Mouse (Mus musculus) erythroblast, embryonic 14.5 days (primary cell): ENCODE results near the gene Cdc25b. TPM values are rescaled to one million over a fixed set of nuclear protein-coding genes. Genes with fewer than 3 reads are reported as not detected.
A peak's percentile ranks its signal among the peaks of the same experiment; 100 is the strongest.

ENCODE experiments used
- H3K27me3 ChIP-seq: 2 replicates; pipeline ENCODE4 v1.6.1; 2012; ENCODE audit warnings: inconsistent platforms; ENCODE audit not compliant: control insufficient read depth
- H3K36me3 ChIP-seq: 2 replicates; pipeline ENCODE4 v1.6.1; 2012; ENCODE audit warnings: mild to moderate bottlenecking, inconsistent platforms; ENCODE audit not compliant: control insufficient read depth
- H3K4me1 ChIP-seq: 2 replicates; pipeline ENCODE4 v1.6.1; 2012; ENCODE audit warnings: inconsistent platforms; ENCODE audit not compliant: control insufficient read depth
- H3K4me3 ChIP-seq: replicated peaks from 2 replicates; pipeline ENCODE3; 2012; ENCODE audit warnings: moderate library complexity, mild to moderate bottlenecking, inconsistent platforms
- H3K9me3 ChIP-seq: 2 replicates; pipeline ENCODE4 v1.6.1; 2012; ENCODE audit warnings: low read length, inconsistent platforms, mixed read lengths; ENCODE audit not compliant: control insufficient read depth
- GATA1 ChIP-seq: IDR thresholded peaks from 2 replicates; pipeline ENCODE4 v1.6.1; 2012; ENCODE audit warnings: low read length, inconsistent platforms, mixed read lengths
- TAL1 ChIP-seq: IDR thresholded peaks from 3 replicates; pipeline ENCODE4 v1.6.1; 2012; ENCODE audit warnings: low read length, inconsistent platforms, mixed read lengths
- polyA plus RNA-seq: library from polyadenylated mRNA; stranded (reverse); fragments of >175 nt; gene quantifications from 2 replicates; pipeline ENCODE4 v1.2.3, GENCODE M21; 2012

Gene Cdc25b
- 52.6 and 58.1 TPM in 2 replicates for polyA plus RNA-seq

GRCm38 (mm10) chr2:131186771-131187601 is at the start of gene Cdc25b, which contains the start of gene Spef1:
Gene Cdc25b, plus strand, starts transcription at chr2:131186949.
Gene Spef1, minus strand, starts transcription at chr2:131187282.
- peaks cover 63% of the 10 kb centered on the region for H3K4me1 ChIP-seq
- peak within 1 kb of the TSS; percentile 74 for H3K4me3 ChIP-seq
- TF ChIP-seq TAL1: no peak
- no peak for TF ChIP-seq GATA1
- H3K9me3 ChIP-seq: no peaks in the 10 kb centered on the region
- H3K27me3 ChIP-seq: no peaks in the 10 kb centered on the region
- peaks cover 51% of the 10 kb centered on the region for H3K36me3 ChIP-seq

- Histone ChIP-seq H3K27me3 (no peaks in the 10 kb centered on the region), H3K4me3 (no peak overlapping the region), H3K36me3 (peaks cover 75% of the 10 kb centered on the region), H3K4me1 (peaks cover 99% of the 10 kb centered on the region), H3K9me3 (no peaks in the 10 kb centered on the region)
- no peak for TF ChIP-seq TAL1
- TF ChIP-seq GATA1: no peak
Observed at GRCm38 (mm10) chr2:131138296-131138695, 48.5 kb upstream of the Cdc25b start.

DNA sequence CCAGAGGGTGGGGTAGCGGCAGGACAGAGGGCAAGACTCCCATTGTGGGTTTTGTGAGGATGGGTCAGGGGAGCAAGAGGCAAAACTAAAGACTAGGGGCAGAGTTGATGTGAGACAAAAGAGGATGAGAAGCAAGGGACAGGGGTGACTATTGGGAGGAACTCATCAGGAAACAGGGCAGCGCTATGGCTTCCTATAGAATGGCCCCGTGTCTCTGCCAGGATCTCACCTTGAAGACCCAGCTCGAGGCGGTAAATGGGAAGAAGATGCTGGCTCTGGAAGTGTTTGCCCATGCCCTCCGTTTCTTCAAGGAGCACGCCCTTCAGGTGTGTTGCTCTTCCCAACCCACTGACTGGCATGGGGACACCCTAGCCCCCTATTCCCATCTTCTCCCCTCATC is 48.0 kb upstream of the Cdc25b start:
- no peak overlapping the region for H3K4me3 ChIP-seq
- H3K36me3 ChIP-seq: peaks cover 80% of the 10 kb centered on the region
- no peaks in the 10 kb centered on the region for H3K27me3 ChIP-seq
- peaks cover 98% of the 10 kb centered on the region for H3K4me1 ChIP-seq
- TF ChIP-seq TAL1 (no peak), GATA1 (no peak)
- H3K9me3 ChIP-seq: no peaks in the 10 kb centered on the region

DNA sequence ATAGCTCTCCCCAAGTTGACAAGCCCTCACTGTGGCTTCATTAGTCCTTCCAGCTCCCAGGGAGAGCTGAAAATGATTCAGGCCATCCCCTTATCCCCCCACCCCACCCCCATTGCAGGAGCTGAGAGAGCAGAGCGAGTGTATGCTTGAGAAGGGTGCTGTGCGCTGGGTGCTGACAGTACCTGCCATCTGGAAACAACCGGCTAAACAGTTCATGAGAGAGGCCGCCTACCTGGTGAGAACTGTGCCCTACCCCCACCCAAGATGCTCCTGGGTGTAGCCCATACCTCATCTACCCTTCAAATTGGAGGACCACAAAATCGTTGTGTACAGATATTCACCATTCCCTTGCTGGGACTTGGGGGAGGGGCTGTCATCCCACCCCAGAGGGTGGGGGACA is 47.5 kb upstream of the Cdc25b start:
- no peak for TF ChIP-seq TAL1
- no peak for TF ChIP-seq GATA1
- H3K27me3 ChIP-seq: no peaks in the 10 kb centered on the region; the same call in 1 of the 2 replicates
- H3K9me3 ChIP-seq: no peaks in the 10 kb centered on the region
- peaks cover 79% of the 10 kb centered on the region for H3K36me3 ChIP-seq
- peaks cover 93% of the 10 kb centered on the region for H3K4me1 ChIP-seq
- no peak overlapping the region for H3K4me3 ChIP-seq

- H3K4me3 ChIP-seq: no peak overlapping the region
- no peak for TF ChIP-seq TAL1
- H3K36me3 ChIP-seq: peaks cover 79% of the 10 kb centered on the region
- no peaks in the 10 kb centered on the region; the same call in 1 of the 2 replicates for H3K27me3 ChIP-seq
- peaks cover 92% of the 10 kb centered on the region for H3K4me1 ChIP-seq
- peaks cover 5% of the 10 kb centered on the region; the same call in 1 of the 2 replicates for H3K9me3 ChIP-seq
Observed at GRCm38 (mm10) chr2:131139886-131140532, 46.7 kb upstream of the Cdc25b start.

DNA sequence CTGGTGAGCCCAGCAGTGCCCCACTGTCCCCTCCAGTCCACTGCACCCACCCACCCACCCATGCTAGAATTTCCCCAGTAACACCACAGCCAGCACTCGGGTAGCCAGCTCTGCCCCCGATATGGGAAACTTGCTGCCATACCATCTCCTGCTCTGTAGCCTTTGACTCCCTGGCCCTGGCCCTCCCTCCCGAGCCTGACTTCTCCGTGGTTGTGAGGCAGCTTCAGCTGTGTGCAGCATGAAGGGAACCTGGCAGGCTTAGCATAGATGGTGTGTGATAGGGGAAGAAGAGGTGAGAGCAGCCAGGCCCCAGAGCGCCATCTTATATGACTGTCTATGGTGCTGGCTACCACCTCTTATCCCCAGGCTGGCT is 46.2 kb upstream of the Cdc25b start:
- H3K36me3 ChIP-seq: peaks cover 80% of the 10 kb centered on the region
- peaks cover 87% of the 10 kb centered on the region for H3K4me1 ChIP-seq
- H3K4me3 ChIP-seq: no peak overlapping the region
- H3K9me3 ChIP-seq: peaks cover 5% of the 10 kb centered on the region; the same call in 1 of the 2 replicates
- no peak for TF ChIP-seq GATA1
- no peak for TF ChIP-seq TAL1
- H3K27me3 ChIP-seq: no peaks in the 10 kb centered on the region; the same call in 1 of the 2 replicates

DNA sequence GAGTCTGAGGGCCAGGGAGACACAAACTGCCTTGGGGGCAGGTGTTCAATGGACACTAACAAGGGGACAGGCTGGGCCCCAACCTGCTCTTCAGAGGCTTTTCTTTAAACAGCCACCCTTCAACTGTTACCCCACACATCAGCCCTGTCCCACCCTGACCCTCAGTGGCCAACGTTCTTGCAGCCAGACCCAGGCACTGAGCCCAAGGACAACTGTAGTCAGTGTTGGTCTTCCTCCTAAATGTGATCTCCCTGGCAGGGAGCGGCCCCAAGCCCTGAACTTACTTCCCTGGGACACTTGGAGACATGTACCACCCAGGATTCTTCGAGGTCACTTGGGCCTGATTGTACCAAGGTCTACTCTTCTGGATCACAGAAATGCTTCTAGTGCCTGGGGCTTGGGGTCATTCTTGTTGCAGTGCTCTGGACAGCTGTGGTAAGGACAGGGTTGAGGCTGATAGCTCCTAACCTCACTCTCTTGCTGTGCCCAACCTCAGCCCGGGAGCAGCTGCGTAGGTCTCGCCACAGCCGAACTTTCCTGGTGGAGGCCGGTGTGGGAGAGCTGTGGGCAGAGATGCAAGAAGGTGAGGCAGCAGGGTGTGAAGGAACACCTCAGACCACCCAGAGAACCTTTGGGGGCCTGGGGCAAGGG is 45.3 kb upstream of the Cdc25b start:
- Histone ChIP-seq H3K9me3 (peaks cover 5% of the 10 kb centered on the region; the same call in 1 of the 2 replicates), H3K4me1 (peaks cover 80% of the 10 kb centered on the region), H3K27me3 (no peaks in the 10 kb centered on the region; the same call in 1 of the 2 replicates), H3K36me3 (peaks cover 89% of the 10 kb centered on the region), H3K4me3 (no peak overlapping the region)
- no peak for TF ChIP-seq GATA1
- TF ChIP-seq TAL1: no peak

DNA sequence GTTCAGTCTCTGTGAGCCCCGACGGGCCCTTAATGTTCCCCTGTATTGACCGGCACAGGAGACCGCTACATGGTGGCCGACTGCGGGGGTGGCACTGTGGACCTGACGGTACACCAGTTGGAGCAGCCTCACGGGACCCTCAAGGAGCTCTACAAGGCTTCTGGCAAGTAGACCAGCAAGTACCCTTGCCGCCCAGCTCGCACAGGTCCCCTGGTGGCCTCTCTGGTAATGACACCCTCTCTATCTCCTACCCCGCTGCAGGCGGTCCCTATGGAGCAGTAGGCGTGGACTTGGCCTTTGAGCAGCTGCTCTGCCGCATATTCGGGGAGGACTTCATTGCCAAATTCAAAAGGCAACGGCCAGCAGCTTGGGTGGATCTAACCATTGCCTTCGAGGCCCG is 44.2 kb upstream of the Cdc25b start:
- no peak for TF ChIP-seq TAL1
- TF ChIP-seq GATA1: no peak
- H3K27me3 ChIP-seq: no peaks in the 10 kb centered on the region; the same call in 1 of the 2 replicates
- H3K4me1 ChIP-seq: peaks cover 72% of the 10 kb centered on the region
- H3K4me3 ChIP-seq: no peak overlapping the region
- H3K36me3 ChIP-seq: peaks cover 92% of the 10 kb centered on the region
- H3K9me3 ChIP-seq: peaks cover 5% of the 10 kb centered on the region; the same call in 1 of the 2 replicates
